Mouse (Mus musculus): ENCODE data around the gene Ptpn14. TPM values are rescaled to one million over a fixed set of nuclear protein-coding genes. Genes with fewer than 3 reads are reported as not detected.

Gene Ptpn14
- polyA plus RNA-seq, 1 experiment, result 12.2 TPM

DNA sequence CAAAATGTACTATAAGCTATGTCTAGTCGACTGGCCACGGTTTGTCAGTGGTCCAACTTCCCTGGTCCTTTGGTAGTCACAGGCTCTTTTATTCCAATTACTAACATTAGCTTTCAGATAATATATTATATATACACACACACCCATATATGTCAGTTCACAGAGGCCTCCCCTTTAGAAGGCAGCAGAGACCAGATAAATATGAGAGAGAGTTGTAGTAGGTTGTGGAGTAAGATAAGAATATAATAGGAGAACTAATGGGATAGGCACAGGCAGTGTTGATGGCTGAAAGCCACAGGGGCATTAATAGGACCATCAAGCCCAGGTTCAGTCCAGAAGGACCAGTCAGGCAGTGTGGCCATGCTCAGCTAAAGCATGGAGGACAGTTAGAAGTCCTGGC, 80.4 kb downstream of the Ptpn14 start:
- no peak for DNase-seq (ENCODE audit: low spot score)

DNA sequence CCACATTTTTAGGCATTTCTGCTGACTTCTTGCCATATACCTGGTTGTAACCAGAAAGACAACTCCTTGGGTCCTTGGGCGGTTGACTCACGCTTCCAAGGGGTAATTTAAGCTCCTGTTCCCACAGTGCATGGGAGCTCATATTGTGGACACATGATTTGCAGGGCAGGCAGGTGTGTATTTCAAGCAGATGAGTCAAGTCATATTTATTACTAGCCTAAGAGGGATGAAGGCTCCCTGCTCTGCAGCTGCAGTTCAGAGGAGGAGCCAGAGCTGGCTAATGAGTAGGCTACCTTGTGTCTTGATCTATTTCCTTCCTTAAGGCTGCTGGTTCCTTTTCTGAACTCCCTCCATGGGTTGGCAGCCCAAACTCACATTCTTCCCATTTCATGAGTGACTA, 83.7 kb downstream of the Ptpn14 start:
- no peak for DNase-seq (ENCODE audit: low spot score)

DNA sequence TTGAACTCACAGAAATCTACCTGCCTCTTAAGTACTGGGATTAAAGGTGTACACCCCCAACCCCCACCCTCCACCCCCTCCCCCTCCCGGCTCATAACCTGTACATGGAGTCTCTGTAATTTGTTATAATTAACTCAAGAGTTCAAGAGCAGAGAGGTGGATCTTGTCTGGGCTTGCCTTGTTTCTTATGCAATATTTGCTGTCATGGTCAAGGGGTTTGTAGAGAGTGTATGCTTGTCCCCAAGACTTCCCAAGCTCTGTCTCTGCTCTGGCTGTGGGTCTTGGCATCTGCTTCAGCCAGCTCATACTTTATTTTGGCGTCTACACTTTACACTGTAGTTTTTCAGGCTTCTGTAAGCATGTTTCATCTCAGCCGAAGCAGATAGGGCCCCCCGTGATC, 86.3 kb downstream of the Ptpn14 start:
- no peak for DNase-seq (ENCODE audit: low spot score)

DNA sequence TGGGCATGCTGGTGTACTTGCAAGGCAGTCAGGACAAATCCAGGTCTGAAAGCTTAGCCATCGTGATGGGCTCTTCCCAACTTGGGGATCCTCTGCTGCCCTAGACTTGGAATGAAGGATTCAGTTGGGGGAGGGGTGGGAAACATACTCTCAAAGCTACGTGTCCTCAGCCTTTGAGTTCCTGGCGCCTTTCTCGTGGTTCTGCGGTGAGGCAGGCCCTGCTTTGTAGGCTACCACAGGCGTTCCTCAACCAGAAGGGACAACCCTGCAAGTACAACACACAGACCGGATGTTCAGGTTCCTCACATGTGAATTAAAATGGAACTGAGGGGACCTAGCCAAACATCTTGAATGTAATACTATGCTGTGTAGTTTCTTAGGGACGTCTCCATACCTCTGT, 89.0 kb downstream of the Ptpn14 start:
- no peak for DNase-seq (ENCODE audit: low spot score)

DNA sequence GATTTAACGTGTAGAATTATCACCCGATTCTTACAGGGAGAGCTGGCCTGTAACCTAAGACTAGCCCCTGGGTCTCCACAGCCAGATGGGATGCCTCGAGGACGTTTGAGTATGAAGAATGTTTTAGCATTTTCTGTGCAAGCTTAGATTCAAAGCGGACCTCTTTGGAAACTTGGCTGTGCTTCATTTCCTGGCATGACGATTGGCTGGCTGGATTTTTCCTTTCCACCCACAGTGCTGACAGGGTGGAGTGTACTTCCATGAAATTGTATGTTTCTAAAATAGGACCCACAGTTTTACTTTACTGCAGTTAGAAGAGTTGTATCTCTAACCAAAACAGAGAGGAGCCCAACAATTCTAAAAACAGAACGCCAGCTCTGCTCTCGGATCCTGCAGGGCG, 89.7 kb downstream of the Ptpn14 start:
- DNase-seq (ENCODE audit: low spot score), result no peak

DNA sequence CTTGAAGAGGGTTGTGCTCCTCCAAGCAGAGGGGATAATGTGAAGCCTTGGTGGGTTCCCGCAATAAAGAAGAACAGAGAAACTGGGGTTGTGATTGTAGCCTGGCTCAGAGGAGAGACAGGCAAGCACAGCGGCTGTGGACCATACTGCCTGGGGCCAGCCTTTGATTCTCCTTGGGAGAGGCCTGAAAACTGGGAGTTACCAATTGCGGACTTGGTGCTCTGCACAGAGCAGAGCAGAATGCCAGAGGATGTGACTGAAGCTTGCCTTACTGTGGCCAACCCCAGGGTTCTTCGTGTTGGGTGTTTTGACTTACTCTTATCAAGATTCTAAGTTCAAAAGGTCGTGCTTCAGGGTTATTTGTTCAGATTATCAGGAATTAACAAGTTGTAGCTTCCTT, 92.0 kb downstream of the Ptpn14 start:
- no peak for DNase-seq (ENCODE audit: low spot score)

GRCm38 (mm10) chr1:189824436-189824835, 96.4 kb downstream of the Ptpn14 start:
- DNase-seq (ENCODE audit: low spot score), result no peak

DNA sequence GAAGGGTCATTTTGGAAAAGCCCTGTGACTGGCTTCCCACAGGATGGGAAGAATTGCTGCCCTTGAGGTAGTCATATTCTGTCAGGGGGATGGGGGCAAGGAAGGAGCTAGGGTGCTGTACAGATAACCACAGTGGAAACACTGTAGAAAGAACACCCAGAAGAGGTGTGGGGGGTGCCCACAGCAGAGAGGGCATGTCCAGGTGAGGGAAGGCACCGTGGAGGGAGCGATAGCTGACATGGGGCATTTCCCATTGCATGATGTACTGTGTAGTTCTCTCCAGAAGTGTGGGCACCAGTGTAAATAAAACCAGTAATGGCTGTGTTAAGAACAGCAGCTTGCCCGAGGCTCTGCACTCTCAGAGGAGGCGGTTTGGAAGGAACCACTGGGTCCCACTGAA, 102.3 kb downstream of the Ptpn14 start:
- no peak for DNase-seq (ENCODE audit: low spot score)

DNA sequence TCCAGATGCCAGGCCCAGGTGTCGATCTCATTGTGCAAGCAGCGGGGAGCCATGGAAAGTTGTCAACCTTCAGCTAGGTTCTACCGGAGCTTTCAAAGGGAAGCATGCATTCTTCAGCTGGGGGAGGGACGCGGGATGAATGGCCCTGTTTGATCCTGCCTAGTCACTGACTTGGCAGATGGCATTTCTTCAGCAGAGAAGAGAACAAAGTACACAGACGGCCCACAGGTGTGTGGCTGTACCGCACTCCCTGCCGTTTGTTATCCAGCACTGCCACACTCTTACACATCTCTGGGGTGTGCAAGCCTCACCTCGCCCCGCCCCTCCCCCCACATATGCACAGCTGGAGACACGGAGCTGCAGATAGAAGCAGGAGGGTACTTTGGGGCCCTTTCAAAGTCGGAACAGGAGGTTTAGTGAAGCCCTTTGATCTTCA, 102.7 kb downstream of the Ptpn14 start:
- DNase-seq (ENCODE audit: low spot score), result no peak

- DNase-seq (ENCODE audit: low spot score), result no peak
Measured at GRCm38 (mm10) chr1:189833351-189833750, 105.3 kb downstream of the Ptpn14 start.

DNA sequence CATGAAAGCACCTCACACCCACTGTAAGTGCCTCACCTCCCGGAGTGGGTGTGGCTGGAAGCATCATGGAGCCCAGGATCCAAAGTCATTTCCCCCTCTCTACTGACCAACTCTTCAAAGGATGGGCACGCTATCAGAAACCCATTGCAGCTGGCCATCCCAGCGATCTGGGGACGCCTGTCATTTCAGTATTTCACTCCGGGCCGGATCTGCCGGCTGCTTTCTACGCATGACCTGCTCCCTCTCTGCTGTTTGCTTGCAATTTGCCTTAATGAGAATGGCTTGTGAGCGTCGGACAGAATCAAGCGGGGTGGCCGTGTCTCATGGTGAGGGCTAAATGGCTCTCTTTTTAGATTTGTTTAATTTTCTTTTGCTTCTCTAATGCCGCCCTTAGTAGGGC, 106.1 kb downstream of the Ptpn14 start:
- DNase-seq (ENCODE audit: low spot score), result no peak

DNA sequence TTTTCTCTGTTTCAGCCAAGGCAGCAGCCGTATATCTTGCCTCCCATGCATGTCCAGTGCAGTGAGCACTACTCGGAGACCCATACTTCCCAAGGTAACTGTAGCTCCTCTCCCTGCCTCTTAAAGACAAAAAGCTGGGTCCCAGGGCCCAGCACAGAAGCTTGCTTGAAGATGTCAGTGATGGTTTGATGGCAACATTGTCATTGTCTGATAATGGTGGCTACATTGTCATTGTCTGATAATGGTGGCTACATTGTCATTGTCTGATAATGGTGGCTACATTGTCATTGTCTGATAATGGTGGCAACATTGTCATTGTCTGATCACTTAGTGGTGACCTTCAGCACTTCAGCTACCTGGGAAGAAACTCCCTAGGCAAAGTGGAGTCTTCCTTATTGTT, 118.3 kb downstream of the Ptpn14 start:
- no peak for DNase-seq (ENCODE audit: low spot score)

DNA sequence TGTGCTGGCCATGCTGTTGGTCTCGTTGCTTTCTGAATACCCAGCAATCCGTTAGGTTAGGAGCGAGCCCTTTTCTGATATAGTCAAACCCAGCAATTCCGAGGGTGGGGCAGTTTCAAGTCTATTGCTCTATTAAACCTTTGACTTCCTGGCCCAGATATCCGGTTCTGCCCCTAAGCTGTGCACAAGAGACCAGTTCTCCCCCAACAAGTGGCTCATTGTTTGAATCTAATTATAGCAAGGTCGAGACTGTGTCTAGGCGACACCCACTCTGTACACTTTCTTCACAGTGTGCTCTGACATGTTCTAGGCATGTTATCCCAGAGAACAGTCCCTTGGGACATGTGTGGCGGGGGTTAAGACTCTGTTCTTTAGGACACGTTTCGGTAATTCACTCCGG, 121.5 kb downstream of the Ptpn14 start:
- no peak for DNase-seq (ENCODE audit: low spot score)

GRCm38 (mm10) chr1:189852051-189852450, 124.0 kb downstream of the Ptpn14 start:
- no peak for DNase-seq (ENCODE audit: low spot score)

GRCm38 (mm10) chr1:189852456-189852855, 124.4 kb downstream of the Ptpn14 start:
- no peak for DNase-seq (ENCODE audit: low spot score)

DNA sequence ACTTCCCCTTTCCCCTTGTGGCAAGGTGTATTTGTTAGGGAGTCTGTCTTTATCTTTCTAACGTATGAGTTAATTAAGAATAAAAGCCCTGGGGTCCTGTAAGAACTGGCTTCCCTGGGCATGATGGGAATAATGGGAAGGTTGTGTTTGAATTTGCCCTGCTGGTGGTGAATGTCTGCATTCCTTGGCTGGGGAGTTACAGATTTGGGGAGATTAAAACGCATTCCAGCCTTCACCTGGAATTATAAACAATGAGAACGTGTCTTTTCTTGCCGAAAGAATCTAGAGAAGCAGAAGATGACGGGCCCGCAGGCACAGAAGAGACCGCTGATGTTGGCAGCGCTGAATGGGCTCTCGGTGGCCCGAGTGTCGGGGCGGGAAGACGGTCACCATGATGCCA, 126.6 kb downstream of the Ptpn14 start:
- no peak for DNase-seq (ENCODE audit: low spot score)

- DNase-seq (ENCODE audit: low spot score), result no peak
Measured at GRCm38 (mm10) chr1:189855739-189856138, 127.7 kb downstream of the Ptpn14 start.

GRCm38 (mm10) chr1:189858377-189858776, 130.3 kb downstream of the Ptpn14 start:
- DNase-seq (ENCODE audit: low spot score), result no peak

- no peak for DNase-seq (ENCODE audit: low spot score)
Measured at GRCm38 (mm10) chr1:189860112-189860941, 132.3 kb downstream of the Ptpn14 start.

DNA sequence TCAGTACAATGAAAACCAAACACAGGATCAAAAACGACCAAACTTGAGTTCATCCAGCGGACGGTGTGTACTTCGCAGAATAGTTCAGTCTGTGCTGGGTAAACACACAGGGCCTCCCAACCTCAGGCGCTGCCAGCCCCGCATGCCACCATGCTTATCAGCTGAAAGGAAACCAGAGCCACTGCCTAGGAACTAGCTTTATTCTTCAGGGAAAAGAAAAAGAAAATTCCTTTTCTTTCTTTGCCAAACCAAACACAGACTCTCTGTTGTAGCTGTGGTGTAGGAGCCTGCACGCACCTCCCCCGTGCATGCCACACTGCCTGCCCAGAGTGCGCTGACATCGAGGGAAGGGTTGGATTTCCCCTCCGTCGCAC, 132.9 kb downstream of the Ptpn14 start:
- DNase-seq (ENCODE audit: low spot score), result no peak

- no peak for DNase-seq (ENCODE audit: low spot score)
Measured at GRCm38 (mm10) chr1:189863727-189864126, 135.7 kb downstream of the Ptpn14 start.

DNA sequence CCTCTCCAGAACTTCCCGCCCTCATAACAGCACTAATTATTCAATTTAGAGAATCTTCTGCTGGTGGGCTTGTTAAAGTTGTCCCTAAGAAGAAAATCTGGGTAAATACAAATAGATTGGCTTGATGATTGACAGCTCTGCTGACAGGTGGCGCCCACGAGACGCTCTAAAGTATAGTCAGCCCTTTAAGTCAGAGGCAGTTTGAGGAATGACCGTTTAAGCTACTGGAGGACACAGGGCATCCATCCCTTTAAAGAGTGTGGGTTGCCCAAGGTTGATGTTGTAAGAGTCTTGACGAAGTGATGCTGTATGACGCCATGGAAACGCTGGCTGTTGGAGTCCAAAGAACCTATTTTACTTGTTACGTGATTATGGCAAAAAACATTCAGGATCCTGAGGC, 136.2 kb downstream of the Ptpn14 start:
- DNase-seq (ENCODE audit: low spot score), result no peak

DNA sequence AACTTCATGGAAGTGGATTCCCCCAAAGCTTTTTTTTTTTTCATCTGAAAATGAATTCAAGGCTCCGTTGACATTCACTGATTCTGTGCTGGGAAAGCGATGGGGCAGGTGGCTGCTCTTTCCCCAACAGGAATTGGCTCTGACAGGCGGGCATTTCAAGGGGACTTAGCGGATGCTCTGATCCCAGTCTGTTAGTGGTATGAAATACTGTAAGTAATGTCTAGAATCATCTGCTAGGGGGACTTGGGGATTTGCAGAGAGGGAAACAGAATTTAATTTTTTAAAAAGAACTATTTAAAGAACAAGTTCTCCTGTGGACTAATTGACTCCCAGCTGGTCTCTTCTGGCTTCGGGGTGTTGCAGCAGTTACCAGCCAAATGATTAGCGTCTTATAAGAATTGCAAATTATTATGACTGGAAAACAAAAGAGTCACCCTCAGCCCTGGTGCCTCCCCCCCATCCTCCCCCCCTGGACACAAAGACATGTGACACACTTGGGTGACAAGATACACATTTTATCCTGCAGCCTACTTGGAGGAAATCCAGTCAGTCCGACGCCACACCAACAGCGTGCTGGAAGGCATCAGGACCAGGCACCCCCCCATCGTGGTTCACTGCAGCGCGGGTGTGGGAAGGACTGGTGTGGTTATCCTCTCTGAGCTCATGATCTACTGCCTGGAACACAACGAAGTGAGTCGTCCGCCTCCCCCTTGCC, 136.9 kb downstream of the Ptpn14 start:
- no peak for DNase-seq (ENCODE audit: low spot score)

Data from urinary bladder, adult 2 months (tissue).